Mouse (Mus musculus): Measurements from ENCODE around the gene Treml1.

GRCm38 (mm10) chr17:48362346-48362745 is 2.6 kb downstream of the Treml1 start:
- TF ChIP-seq CTCF (IDR thresholded peaks at IDR 0.05; ENCODE audit: low read depth) (no peak), EP300 (IDR thresholded peaks at IDR 0.05; ENCODE audit: low read depth) (no peak)

All from heart, postnatal 0 days (tissue).